Mouse (Mus musculus) left cerebral cortex, postnatal 36 days (tissue): ENCODE measurements around the gene Kif16b. TPM values are rescaled to one million over a fixed set of nuclear protein-coding genes. Genes with fewer than 3 reads are reported as not detected.

ENCODE experiments used
- DNase-seq, 2 experiments: peaks; one replicate each; pipeline ENCODE4 v3.0.0; 2021 to 2022; ENCODE audit warnings: low spot score in 2 of 2, mixed read lengths in 1 of 2
- intact Hi-C: fragments of 180-260 bp; cut with DNase I; formaldehyde crosslinking; loops from one replicate; pipeline ENCODE4 v1.15.1; 2025
- total RNA-seq, 2 experiments: library from RNA; stranded (reverse); gene quantifications; 2 replicates each; pipeline ENCODE4 v1.2.3; 2021

The Kif16b gene
- total RNA-seq, 2 experiments from 2014 or later: 12.6 to 13.8 TPM

DNA sequence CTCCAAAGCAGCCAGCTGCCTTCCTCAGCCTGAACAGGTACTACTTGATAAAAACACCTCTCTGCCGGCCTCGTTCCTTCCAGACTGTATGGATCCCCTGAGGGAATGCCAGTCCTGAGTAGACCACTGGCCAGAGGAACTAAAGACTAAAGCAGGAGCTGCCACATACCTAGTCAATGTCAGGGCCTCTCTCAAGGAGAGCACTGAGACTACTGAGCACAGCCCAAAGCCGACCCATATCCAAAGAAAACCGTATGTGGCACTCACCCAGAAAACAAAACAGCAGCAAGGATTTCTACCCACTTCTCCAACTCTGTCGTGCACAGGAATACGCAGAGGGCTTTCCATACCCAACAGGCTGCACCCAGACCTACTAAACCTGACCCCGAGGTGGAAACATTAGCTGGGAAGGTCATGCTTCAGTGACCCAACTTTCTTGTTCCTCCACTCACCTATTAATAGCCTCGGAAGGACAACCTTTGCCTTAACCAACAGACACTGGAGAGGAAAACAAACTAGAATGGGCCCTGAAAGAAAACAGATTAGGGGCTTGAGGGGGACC lies 22.0 kb downstream of the Kif16b start:
- intact Hi-C loops: no loop called here

DNA sequence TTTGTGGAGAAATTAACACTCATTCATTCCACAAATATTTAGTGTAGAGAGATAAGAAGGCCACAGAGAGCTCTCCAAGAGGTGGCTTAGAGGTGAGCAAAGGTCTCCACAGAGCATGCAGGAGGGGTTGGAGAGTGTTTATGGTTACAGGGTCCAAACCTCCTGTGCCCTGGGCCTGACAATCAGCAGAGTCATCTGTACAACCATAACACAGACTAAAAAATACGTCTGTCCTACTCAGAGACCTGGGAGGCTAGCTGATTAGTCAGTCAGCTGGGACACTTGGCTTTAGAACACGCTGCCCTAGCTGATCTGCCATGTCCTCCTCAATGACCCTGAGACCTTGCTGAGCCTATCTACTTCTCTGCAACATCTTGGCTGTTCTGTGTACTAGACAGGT lies 24.7 kb downstream of the Kif16b start:
- DNase-seq: no peak
- intact Hi-C loops: no loop called here

More for the DNA sequence above, 22.0 kb downstream of the Kif16b start:
- no peak for DNase-seq

DNA sequence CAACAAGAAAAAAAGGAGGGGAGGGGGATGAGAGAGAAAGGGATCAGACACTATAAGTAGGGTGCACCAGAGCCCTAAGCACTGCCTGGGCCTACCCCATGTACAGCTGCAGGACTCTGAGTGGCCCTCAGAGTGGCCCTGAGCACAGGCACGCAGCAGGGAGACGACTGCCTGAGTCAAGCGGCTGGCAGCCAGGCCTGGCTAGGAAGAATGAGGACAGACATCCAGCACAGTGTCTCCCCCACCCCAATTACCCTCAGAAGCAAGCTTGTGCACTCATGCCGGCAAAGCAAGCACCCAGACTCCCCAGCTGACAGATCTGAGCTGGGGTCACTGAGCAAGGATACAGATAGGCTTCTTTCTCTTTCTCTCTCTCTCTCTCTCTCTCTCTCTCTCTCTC lies 25.4 kb downstream of the Kif16b start:
- DNase-seq: no peak
- intact Hi-C loops: no loop called here

DNA sequence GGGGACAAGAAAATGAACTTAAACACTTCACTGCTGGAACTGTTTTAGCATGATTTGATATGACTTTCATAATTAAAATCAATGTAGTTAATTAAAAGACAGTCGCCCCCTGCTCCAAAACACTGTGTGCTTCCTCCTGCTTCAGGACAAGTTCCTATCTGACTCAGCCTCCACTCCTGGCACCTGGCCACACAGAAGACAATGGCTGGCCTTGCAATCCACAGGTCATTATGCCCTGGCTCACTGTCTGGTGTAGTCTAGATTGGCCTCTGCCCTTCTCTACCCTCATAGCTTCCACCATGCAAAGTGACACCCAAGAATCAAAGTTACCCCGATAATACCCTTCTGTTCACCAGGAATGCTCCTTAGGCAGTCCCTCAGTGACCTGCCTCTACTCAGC lies 26.8 kb downstream of the Kif16b start:
- no peak for DNase-seq

DNA sequence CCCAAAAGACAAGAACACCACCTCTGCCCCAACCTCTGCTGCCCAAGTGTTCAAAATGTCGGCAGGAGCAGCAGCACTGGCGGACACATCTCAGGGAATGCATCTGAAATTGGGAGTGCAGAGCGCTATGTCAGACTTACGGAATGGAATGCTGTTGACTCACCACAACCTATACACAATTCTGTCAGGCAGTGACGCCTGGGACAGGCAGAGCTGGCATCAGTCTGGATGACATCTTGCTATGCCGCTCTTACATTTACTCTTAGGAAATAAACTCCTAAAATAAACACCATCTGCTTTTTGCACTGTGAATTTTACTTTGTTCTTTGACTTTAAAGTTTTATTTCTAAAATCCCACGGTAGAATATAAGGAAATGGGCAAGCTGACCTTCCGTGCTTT lies 31.3 kb downstream of the Kif16b start:
- intact Hi-C loops: no loop called here
- peak in 1 of 2 experiments; percentile 19 for DNase-seq

More for the DNA sequence above, 26.8 kb downstream of the Kif16b start:
- intact Hi-C loops: no loop called here

DNA sequence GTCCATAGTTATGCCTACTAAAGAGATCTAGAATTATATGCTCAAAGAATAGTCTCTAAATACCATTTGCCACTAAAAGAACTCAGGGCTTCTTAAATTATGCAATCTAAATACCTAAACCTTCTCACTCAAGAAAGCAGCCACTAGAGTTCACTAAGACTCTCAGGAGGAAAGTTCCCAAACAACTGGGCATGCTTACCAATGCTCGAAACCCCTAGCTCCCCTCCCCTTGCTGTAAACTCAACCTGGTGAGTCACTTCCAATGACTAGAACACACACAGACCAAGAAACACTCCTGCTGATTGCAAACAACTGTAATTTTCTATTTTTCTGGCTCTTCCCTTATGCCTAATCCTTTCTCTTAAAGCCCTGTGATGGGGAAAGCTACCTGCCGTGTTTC lies 33.9 kb downstream of the Kif16b start:
- no peak for DNase-seq
- intact Hi-C loops: no loop called here

DNA sequence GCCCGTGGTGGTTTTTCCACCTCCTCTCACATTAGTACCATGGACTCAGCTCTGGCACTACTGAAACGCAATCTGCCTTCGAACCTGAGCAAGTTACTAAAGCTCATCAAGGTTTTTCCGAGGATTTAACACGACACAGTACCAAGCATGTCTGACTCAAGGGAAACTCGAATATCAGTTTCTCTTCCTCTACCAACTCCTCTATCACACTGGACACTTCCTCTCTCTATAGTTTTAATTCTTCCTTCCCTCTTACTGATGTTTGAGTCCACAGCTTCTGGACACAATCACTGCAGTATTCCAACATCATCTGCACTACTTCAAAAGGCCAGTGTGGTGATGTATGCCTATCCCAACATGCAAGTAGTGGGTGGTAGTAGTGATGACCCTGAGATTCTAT lies 40.3 kb downstream of the Kif16b start:
- intact Hi-C loops: no loop called here
- no peak for DNase-seq

DNA sequence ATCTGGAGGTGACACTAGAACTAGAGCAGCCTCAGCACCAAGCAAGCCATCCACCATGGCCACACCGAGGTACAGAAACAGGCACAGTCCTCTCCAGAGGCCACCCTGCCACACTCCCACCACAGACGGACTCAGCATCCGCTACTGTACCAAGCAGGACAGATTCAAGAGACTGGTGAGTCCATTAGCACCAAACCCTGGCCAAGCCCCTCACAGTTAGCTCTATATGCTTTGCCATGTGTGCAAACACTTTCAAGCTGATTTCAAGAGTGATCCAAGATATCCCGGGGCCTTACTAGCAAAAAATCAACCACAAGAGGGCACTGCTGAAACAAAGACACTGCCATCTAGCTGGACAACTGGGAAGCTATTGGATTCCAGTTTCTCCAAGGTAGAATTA lies 41.9 kb downstream of the Kif16b start:
- intact Hi-C loops: loop anchor here (2.0 to 5.0 kb wide), 2 partner anchors 107 to 233 kb away; no protein-coding TSS in a partner anchor

DNA sequence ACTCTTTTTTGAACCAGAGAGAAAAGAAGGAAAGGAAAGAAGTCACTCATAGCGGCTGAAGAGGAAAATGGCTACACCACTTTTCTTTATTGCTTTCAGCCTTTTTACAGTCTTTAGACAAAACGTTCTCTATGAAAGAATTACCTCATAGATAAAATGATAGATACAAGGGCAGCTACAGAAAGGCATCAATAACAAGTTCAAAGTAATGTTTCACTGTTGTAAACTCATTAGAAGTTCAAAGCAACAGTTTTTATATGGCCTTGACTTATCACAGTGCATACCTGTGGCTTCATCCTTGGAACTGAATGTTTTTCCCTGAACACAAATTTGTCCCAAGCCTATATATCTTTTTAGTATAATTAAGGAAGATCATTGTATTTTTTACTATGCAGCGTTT lies 62.6 kb downstream of the Kif16b start:
- DNase-seq: no peak
- intact Hi-C loops: no loop called here

More for the DNA sequence above, 41.9 kb downstream of the Kif16b start:
- peak; percentile 34 to 39 for DNase-seq

DNA sequence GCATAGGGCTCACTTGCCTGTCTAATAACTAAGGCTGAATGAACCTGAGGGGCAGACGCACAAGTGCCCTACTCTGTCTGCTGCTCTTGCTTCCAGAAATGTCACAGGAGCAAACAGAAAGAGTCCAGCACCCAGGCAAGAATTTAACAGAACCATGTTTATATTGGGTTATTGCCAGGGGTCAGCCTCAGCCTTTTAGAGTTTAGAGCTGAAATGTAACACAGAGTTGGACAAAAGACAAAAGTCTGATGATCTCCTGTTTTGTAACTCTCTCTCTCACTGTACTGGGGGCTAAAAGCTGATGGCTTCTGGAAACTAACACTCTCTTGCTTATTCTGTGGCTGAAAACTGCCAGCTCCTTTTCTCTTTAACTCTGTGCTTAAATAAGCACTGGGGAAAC lies 63.2 kb downstream of the Kif16b start:
- no peak for DNase-seq
- intact Hi-C loops: no loop called here

DNA sequence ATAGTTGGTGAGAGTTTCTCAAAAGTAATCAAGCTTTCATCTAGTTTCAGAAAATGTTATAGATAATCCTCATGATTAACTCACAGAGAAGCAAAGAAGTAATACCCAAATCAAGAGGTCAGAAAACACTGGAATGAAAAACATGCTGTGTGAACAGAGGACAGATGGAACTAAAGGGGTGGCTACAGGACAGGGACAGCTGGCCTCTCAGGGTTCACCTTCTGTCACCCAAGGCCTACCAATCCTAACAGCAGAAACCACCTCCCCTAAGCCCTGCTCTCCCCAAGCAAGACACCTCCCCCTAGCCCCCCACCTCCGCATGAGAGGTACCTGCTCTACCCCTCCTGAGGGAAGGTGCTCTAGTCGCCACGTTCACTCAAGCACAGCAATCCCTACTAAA lies 66.6 kb downstream of the Kif16b start:
- no peak for DNase-seq
- intact Hi-C loops: no loop called here

DNA sequence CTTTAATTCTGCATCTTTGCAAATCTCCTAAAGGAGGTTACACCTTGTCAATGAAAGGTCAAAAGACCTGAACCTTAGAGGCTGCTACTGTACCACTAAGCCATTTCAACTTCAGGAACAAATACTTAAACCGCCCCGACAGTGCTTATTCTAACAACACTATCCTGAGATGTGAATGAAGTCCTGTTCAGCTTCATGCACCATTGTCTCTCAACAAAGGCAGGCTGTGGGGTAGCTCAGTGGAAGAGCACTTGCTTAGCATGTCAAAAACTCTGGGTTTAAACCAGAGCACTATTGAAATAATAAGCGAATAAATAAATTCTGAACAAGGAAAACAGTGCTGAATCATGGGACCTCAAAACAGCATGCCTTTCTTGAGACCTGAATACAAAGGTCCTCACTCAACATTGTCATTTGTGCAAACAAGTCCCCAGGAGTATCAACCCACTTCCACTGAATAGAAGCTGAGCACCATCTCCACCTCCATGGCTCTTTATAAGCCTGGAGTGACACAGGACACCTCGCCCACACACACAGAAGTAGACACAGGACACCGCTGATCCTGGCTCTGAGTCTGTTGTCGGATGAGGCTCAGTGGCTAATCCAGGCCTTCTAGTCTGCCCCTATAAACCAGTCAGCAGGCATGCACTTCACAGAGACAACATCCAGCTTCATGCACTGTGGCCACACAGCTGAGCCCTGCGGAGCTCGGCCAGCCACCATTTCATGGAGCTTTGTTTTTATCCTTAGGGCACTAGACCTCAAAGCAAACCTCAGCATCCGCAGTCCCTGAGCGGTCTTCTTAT lies 68.5 kb downstream of the Kif16b start:
- intact Hi-C loops: no loop called here
- DNase-seq: no peak

DNA sequence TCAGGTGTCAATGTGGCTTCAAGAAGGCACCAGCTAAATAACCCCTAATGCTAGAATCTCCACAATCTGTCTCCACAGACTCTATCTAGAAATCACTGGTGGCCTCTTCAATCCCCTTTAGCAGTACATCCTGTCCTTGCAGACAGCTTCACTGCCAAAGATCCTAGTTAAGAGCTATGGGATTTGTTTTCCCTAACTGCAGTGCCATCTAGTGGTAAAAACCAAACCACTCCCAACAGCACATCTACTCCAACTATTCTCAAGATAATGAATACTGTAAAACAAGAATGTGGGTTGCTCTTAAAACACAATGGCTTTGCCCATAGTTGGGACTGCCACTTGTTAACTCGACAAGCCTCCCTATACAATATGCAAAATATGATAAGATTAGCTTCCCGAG lies 88.3 kb downstream of the Kif16b start:
- peak; percentile 9 to 33 for DNase-seq
- intact Hi-C loops: loop anchor here (10.0 kb wide), 1 partner anchor 558 kb away; no protein-coding TSS in a partner anchor

DNA sequence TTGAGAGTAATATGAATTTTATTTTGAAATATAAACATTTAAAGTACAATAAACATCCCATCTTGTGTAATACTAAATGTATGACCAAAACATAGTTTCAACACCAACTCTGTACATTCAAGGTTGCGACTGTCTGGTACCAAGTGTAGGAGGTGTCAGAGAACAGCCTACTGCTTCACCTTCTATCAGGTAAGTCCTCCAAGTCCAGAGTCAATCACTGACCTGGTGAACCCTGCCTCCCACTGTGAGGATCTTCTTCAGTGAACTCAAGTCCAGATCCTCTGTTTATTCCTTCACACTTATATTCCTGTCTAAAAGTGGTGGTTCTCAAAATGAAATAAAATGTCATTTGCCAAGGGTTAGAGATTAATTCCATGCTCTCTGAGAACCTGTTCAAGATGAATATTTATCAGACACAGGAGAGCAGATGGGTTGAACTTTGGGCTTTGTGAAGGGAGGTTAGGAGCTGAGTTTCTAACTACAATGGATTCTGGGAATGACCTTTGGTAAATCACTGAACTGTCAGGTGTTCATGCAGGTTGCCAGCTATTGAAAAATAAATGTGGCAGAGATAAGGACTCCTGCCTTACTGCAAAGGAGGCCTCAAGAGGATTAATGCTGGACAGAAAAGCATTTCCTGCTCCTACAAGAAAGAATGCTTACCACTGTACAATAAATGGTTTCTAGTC lies 97.4 kb downstream of the Kif16b start:
- DNase-seq: no peak
- intact Hi-C loops: no loop called here

DNA sequence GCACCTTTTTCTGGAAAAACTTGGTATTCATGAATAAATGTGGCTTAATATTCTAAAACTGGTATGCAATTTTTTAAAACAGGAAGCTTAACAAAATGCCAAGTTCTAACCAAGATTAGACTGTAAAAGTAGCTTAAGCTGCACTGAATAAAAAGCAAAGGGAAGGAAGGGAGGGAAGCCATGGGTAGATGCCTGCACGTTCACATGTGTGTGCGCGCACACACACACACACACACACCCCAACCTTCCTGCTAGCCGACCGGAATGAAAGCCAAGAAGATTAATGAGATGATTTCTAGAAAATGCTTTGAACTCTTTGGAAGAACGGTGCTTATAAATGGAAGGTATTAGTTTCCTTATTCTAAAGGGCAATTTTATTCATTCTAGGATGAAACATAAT lies 104.0 kb downstream of the Kif16b start:
- no peak for DNase-seq
- intact Hi-C loops: no loop called here

DNA sequence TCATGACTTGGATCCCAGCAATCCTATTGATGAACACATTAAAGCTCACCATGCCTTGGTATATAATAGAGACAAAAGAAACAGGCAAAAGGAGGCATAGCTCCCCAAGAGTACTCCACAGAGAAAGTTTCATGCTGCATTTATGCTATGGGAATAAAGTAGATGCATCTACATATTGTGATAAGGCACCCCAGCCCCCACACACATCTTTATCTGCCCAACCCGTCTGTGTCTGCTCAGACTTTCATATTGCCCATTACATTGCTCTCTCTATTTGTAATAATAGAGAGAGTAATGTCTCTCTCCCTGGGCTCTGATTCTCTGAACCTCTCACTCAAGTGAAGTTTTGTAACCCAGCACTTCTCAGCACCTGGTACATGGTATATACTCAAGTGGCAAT lies 126.0 kb downstream of the Kif16b start:
- intact Hi-C loops: no loop called here
- no peak for DNase-seq

DNA sequence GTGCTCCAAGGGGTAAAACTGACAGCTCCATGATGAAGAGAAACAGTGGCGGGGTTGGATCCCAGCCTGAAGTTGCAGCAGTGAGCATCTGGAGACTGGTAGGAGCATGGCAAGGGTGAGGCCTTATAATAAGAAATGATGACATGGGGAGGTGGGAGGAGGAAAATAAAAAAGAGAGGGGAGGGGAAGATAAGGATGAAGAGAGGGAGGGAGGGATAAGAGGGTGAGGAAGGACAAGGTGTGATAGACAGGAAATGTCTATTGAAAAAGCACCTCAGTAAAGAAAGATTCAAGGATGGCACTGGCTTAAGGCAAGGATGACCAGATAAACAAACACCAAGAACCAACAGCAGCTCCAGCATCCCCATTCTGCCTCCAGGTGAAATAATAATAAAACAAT lies 126.6 kb downstream of the Kif16b start:
- intact Hi-C loops: no loop called here
- DNase-seq: no peak

DNA sequence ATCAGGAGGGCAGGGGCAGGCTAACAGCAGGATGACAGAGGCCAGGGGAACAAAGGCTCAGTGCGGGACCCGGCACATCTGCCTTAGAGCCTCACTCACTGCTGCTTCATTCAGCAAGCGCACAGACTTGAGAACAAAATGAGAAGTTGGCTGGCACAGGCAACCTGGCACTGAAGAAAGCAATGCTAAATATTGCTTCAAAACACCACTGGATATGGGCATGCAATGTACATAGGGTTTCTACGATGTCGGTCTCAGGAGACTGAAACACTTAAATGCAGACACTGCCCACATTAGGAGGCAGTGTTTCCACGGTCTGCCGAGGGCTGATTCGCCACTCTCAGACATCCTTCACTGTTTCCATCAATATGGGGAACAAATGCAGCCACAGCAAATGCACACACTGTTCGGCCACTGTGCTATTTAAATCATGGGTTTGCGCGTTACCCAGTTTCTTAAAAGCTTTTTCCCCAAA lies 131.6 kb downstream of the Kif16b start:
- intact Hi-C loops: no loop called here
- peak; percentile 40 to 42 for DNase-seq

DNA sequence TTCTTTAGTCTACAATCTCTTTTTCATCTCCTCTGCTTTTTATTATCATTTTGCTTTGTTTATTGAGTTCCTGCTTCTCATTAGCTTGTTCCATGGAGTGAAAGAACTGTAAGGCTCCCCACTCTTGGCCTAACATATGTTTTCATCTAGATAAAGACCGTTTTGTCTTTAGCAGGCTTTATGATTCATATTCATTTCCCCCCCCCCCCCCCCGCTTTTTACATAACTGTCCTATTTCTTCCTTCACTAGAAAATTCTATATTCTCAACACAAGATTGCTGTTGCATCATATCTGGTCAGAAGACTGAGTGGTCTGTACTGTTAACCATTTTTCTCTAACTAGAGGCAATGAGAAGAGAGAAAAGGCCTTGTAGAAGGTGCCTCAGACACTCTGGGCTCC lies 137.1 kb downstream of the Kif16b start:
- intact Hi-C loops: no loop called here
- DNase-seq: no peak

DNA sequence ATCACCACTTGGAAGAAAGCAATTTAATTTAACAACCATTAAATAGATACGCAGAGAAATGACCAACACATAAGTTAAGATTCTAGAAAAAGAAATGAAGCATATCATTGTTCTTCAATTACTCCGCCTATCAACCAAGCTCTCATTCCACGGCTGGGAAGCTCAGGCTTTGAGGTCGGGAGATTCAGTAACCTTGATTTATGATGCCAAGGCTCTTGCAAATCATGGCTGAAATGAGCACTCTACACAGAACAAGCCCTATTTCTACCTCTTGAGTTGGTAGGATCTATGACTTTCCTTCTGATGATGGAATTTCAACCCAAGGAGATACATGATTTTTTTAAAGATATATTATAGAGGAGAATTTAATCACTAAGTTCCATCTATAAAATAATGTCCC lies 140.5 kb downstream of the Kif16b start:
- no peak for DNase-seq
- intact Hi-C loops: no loop called here

DNA sequence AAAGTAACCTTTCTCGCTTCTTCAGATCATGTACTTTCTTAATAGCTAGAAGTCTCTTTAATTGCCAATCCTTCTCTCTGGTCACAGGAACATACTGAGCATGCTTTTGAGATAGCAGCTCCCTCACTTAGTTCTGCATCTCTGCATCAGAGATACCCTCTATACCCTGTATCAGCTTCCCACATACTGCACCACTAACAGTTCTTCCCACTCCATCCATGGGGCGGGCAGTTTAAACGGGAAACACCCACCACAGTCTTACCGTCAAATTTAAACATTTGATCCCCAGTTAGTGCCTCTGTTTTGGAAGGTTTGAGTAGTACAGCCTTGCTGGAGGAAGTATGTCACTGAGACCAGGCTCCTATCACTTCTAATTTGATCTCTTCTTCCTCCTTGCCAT lies 142.1 kb downstream of the Kif16b start:
- DNase-seq: no peak
- intact Hi-C loops: no loop called here
